Mouse (Mus musculus) CH12.LX (cell line): ENCODE results near the gene Grid1. TPM values are rescaled to one million over a fixed set of nuclear protein-coding genes. Genes with fewer than 3 reads are reported as not detected.

Source experiments
- DNase-seq: peaks from one replicate; pipeline ENCODE4 v3.0.0-alpha.2; 2013; ENCODE audit errors: extremely low read depth
- H3K27ac ChIP-seq: 2 replicates; pipeline ENCODE4 v1.5.1; 2012; ENCODE audit warnings: low read depth, mild to moderate bottlenecking, control low read depth, moderate library complexity; ENCODE audit not compliant: insufficient read depth
- H3K27me3 ChIP-seq: replicated peaks from 2 replicates; pipeline ENCODE3; 2012; ENCODE audit warnings: inconsistent platforms
- H3K36me3 ChIP-seq, 2 experiments: replicated peaks in 1 of 2; 2 replicates each; pipeline versions ENCODE3 to v1.6.1; 2012; ENCODE audit warnings: inconsistent platforms in 1 of 2, low read length in 1 of 2, mild to moderate bottlenecking in 1 of 2, mixed read lengths in 1 of 2, moderate library complexity in 1 of 2; ENCODE audit not compliant: control insufficient read depth in 1 of 2, insufficient read depth in 1 of 2
- H3K4me1 ChIP-seq, 2 experiments: 2 replicates each; pipeline ENCODE4 v1.6.1; 2012; ENCODE audit warnings: inconsistent platforms in 1 of 2, moderate library complexity in 1 of 2; ENCODE audit not compliant: insufficient read depth in 2 of 2, control insufficient read depth in 1 of 2
- H3K4me2 ChIP-seq: 2 replicates; pipeline ENCODE4 v1.6.1; 2012; ENCODE audit warnings: low read depth, mild to moderate bottlenecking, control low read depth; ENCODE audit not compliant: poor library complexity, insufficient read depth, severe bottlenecking
- H3K4me3 ChIP-seq, 3 experiments: fragments of 150-350 bp in 1 of 3; sonication (generic) in 1 of 3; replicated peaks in 1 of 3; 2 replicates each; pipeline versions ENCODE3 to v1.5.1; 2011 to 2012; ENCODE audit warnings: low read depth in 2 of 3, low read length in 2 of 3, mild to moderate bottlenecking in 2 of 3, moderate library complexity in 2 of 3, control low read depth in 1 of 3, improper control_type of control experiment in 1 of 3, inconsistent platforms in 1 of 3, mixed read lengths in 1 of 3; ENCODE audit not compliant: poor library complexity in 1 of 3
- H3K79me2 ChIP-seq: replicated peaks from 2 replicates; pipeline ENCODE4 v1.6.1; 2012; ENCODE audit warnings: mild to moderate bottlenecking, moderate library complexity; ENCODE audit not compliant: control insufficient read depth, poor library complexity, insufficient read depth, severe bottlenecking; ENCODE audit errors: extremely low read depth
- H3K9ac ChIP-seq: 2 replicates; pipeline ENCODE4 v1.6.1; 2012; ENCODE audit warnings: low read depth, mild to moderate bottlenecking, control low read depth, moderate library complexity; ENCODE audit not compliant: insufficient read depth
- H3K9me3 ChIP-seq: replicated peaks from 2 replicates; pipeline ENCODE3; 2012; ENCODE audit warnings: low read length, inconsistent platforms, mixed read lengths
- BHLHE40 ChIP-seq: IDR thresholded peaks from 2 replicates; pipeline ENCODE4 v1.6.1; 2011; ENCODE audit warnings: mild to moderate bottlenecking, low read depth, low read length, improper control_type of control experiment
- CHD1 ChIP-seq: IDR thresholded peaks from 2 replicates; pipeline ENCODE4 v1.6.1; 2012; ENCODE audit warnings: low read depth, low read length, improper control_type of control experiment, inconsistent platforms
- CHD2 ChIP-seq: IDR thresholded peaks from 2 replicates; pipeline ENCODE4 v1.6.1; 2011; ENCODE audit warnings: low read length, improper control_type of control experiment
- CTCF ChIP-seq, 2 experiments: IDR thresholded peaks in 1 of 2; conservative IDR thresholded peaks in 1 of 2; 2 replicates each; pipeline ENCODE4 v1.5.1; 2011 to 2012; ENCODE audit warnings: low read depth in 2 of 2, low read length in 2 of 2, improper control_type of control experiment in 1 of 2, inconsistent platforms in 1 of 2, mild to moderate bottlenecking in 1 of 2, moderate library complexity in 1 of 2
- GABPA ChIP-seq: IDR thresholded peaks from 2 replicates; pipeline ENCODE4 v1.6.1; 2012; ENCODE audit warnings: low read depth, low read length, improper control_type of control experiment, inconsistent platforms; ENCODE audit not compliant: insufficient replicate concordance
- JUN ChIP-seq: IDR thresholded peaks from 2 replicates; pipeline ENCODE4 v1.6.1; 2011; ENCODE audit warnings: low read depth, mild to moderate bottlenecking, low read length, improper control_type of control experiment, moderate library complexity; ENCODE audit not compliant: insufficient read depth
- MAFK ChIP-seq: IDR thresholded peaks from 2 replicates; pipeline ENCODE4 v1.6.1; 2011; ENCODE audit warnings: low read length, improper control_type of control experiment; ENCODE audit not compliant: insufficient replicate concordance
- MAZ ChIP-seq: IDR thresholded peaks from 2 replicates; pipeline ENCODE4 v1.6.1; 2012; ENCODE audit warnings: low read depth, mild to moderate bottlenecking, inconsistent platforms, low read length, improper control_type of control experiment, moderate library complexity
- MXI1 ChIP-seq: IDR thresholded peaks from 2 replicates; pipeline ENCODE4 v1.6.1; 2011; ENCODE audit warnings: mild to moderate bottlenecking, low read depth, low read length, improper control_type of control experiment
- MYC ChIP-seq: IDR thresholded peaks from 2 replicates; pipeline ENCODE4 v1.6.1; 2011; ENCODE audit warnings: low read depth, mild to moderate bottlenecking, improper control_type of control experiment, low read length
- NELFE ChIP-seq: IDR thresholded peaks from 2 replicates; pipeline ENCODE4 v1.6.1; 2011; ENCODE audit warnings: low read depth, low read length, improper control_type of control experiment
- PAX5 ChIP-seq: IDR thresholded peaks from 2 replicates; pipeline ENCODE4 v1.6.1; 2012; ENCODE audit warnings: low read length, inconsistent platforms, mixed read lengths
- POLR2AphosphoS2 ChIP-seq: IDR thresholded peaks from 2 replicates; pipeline ENCODE4 v1.6.1; 2011; ENCODE audit warnings: low read depth, low read length, improper control_type of control experiment
- RAD21 ChIP-seq: IDR thresholded peaks from 2 replicates; pipeline ENCODE4 v1.6.1; 2011; ENCODE audit warnings: low read depth, mild to moderate bottlenecking, low read length, improper control_type of control experiment, moderate library complexity
- RCOR1 ChIP-seq: conservative IDR thresholded peaks from 2 replicates; pipeline ENCODE4 v1.6.1; 2012; ENCODE audit warnings: low read depth, mild to moderate bottlenecking, inconsistent platforms, low read length, improper control_type of control experiment
- SIN3A ChIP-seq: IDR thresholded peaks from 2 replicates; pipeline ENCODE4 v1.6.1; 2012; ENCODE audit warnings: low read length, improper control_type of control experiment, inconsistent platforms
- USF1 ChIP-seq: IDR thresholded peaks from 2 replicates; pipeline ENCODE4 v1.6.1; 2014; ENCODE audit warnings: low read depth, mild to moderate bottlenecking, inconsistent platforms, low read length, improper control_type of control experiment
- ZC3H11A ChIP-seq: IDR thresholded peaks from 2 replicates; pipeline ENCODE4 v1.6.1; 2012; ENCODE audit warnings: low read depth, mild to moderate bottlenecking, inconsistent platforms, low read length, improper control_type of control experiment
- ZKSCAN1 ChIP-seq: IDR thresholded peaks from 2 replicates; pipeline ENCODE4 v1.6.1; 2012; ENCODE audit warnings: low read depth, inconsistent platforms, low read length, improper control_type of control experiment, borderline replicate concordance
- ZNF384 ChIP-seq: IDR thresholded peaks from 2 replicates; pipeline ENCODE4 v1.6.1; 2012; ENCODE audit warnings: low read depth, low read length, improper control_type of control experiment, inconsistent platforms
- dilution Hi-C: fragments of 300-500 bp; cut with MboI; formaldehyde crosslinking; loops from 2 replicates; pipeline ENCODE4 v1.14.3; 2020; ENCODE audit warnings: low sequenced_read_pairs; ENCODE audit not compliant: extremely low pct_unique_long_range_greater_than_20kb, extremely low pct_ligation_motif_present
- in situ Hi-C: fragments of 300-500 bp; cut with MboI; formaldehyde crosslinking; loops from 3 replicates; pipeline ENCODE4 v1.14.3; 2019; ENCODE audit warnings: low sequenced_read_pairs, low pct_ligation_motif_present, low pct_unique_long_range_greater_than_20kb, mixed read lengths
- polyA plus RNA-seq: library from polyadenylated mRNA; unstranded; fragments of >175 nt; gene quantifications from 2 replicates; pipeline ENCODE4 v1.2.1, GENCODE M21; 2012; ENCODE audit warnings: low read depth; ENCODE audit not compliant: insufficient read length
- total RNA-seq, 2 experiments: library from RNA; depleted of rRNA; stranded (reverse); fragments of 300-350 nt in 1 of 2; fragments of >200 nt in 1 of 2; gene quantifications; 2 replicates each; pipeline ENCODE4 v1.2.3; 2012 to 2014

Grid1 gene
- total and polyA plus RNA-seq, 3 experiments = not detected

- H3K4me3 ChIP-seq = no peak overlapping the region
- in situ Hi-C loops = no loop called here
- no peak overlapping the region for H3K27ac ChIP-seq
- no peak overlapping the region for H3K4me2 ChIP-seq
- dilution Hi-C loops = no loop called here
- peaks cover 22% of the 10 kb centered on the region for H3K27me3 ChIP-seq
- no peaks in the 10 kb centered on the region for H3K4me1 ChIP-seq
- H3K36me3 ChIP-seq = no peaks in the 10 kb centered on the region
- no peak overlapping the region for H3K9ac ChIP-seq
- DNase-seq = no peak
- no peaks in the 10 kb centered on the region for H3K79me2 ChIP-seq
- TF ChIP-seq MXI1 (no peak), MYC (no peak)
- no peaks in the 10 kb centered on the region for H3K9me3 ChIP-seq
These were observed 450.4 kb downstream of the Grid1 start for GRCm38 (mm10) chr14:35270260-35270659.

DNA sequence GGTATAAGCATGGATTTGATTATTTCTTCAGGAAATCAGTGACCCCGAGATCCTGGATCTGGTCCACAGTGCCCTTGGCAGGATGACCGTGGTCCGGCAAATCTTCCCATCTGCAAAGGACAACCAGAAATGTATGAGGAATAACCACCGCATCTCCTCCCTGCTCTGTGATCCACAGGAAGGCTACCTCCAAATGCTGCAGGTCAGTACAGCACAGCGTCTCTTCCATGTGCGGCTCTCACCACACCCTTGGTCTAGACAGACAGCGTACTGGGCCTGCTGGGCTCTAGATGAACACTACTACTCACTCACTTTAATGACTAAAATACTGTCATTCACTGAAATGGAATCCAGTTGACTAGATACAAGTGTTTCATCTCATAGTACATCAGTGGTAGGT, 489.3 kb downstream of the Grid1 start:
- no peaks in the 10 kb centered on the region for H3K4me1 ChIP-seq
- DNase-seq = no peak
- H3K9ac ChIP-seq = no peak overlapping the region
- peaks cover 32% of the 10 kb centered on the region for H3K27me3 ChIP-seq
- H3K36me3 ChIP-seq = no peaks in the 10 kb centered on the region
- H3K9me3 ChIP-seq = no peaks in the 10 kb centered on the region
- H3K27ac ChIP-seq = no peak overlapping the region
- H3K79me2 ChIP-seq = no peaks in the 10 kb centered on the region
- H3K4me3 ChIP-seq = no peak overlapping the region
- H3K4me2 ChIP-seq = no peak overlapping the region
- dilution Hi-C loops (no loop called here), in situ Hi-C loops (no loop called here)
- no peak for TF ChIP-seq CHD2
- TF ChIP-seq NELFE = no peak
- no peak for TF ChIP-seq USF1
- TF ChIP-seq BHLHE40 = no peak
- no peak for TF ChIP-seq ZKSCAN1
- no peak for TF ChIP-seq MAFK
- TF ChIP-seq POLR2AphosphoS2 = no peak
- TF ChIP-seq CHD1 = no peak
- no peak for TF ChIP-seq GABPA
- no peak for TF ChIP-seq MAZ
- no peak for TF ChIP-seq RCOR1

DNA sequence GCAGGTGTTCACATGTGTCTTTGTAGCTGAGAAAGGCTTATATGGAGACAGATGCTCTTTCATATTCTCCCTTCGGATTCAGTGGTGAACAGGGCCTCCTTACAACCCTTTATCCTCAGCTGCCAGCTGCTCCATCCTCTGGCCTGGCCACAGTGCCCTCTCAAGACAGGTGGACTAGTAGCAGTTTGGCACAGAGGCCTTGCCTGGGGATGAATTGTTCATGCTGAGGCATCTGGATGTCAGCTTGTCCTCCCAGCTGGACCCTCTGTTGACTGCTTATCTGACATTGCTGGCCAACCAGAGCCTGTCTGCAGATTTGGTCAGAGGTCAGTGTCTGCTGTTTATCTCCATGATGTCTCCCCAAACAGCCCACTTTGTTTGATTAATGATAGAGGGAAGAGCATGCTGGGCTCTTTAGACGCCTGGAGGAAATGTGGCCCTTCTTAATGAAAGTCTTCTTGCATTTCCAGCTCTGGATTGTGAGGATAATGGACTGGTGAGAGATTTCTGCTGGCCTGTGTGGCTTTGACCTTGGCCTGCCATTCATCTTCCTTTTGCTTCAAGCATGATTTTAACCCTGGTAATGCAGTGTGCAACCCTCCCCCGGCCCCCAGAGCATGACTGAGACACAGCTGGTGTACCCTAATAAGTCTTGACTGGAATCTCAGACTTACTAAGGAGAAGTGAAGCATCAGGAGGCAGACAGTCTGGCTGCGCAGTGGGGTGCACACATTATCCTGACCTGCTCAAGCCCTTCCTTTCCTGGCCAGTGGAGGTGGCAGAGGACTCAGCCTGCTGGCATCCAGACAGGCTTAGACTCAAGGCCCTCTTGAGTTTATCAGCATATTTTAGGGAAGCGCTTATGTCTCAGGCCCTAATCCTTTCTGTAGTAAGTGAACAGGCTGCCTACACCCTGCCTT, 493.7 kb downstream of the Grid1 start:
- no peaks in the 10 kb centered on the region for H3K79me2 ChIP-seq
- no peaks in the 10 kb centered on the region for H3K36me3 ChIP-seq
- no peak overlapping the region for H3K4me2 ChIP-seq
- no peak for DNase-seq
- no peak overlapping the region for H3K9ac ChIP-seq
- no peak overlapping the region for H3K27ac ChIP-seq
- no peaks in the 10 kb centered on the region for H3K4me1 ChIP-seq
- H3K9me3 ChIP-seq = no peaks in the 10 kb centered on the region
- in situ Hi-C loops (no loop called here), dilution Hi-C loops (no loop called here)
- no peak overlapping the region for H3K4me3 ChIP-seq
- peaks cover 37% of the 10 kb centered on the region for H3K27me3 ChIP-seq
- no peak for TF ChIP-seq ZNF384
- no peak for TF ChIP-seq NELFE
- no peak for TF ChIP-seq ZC3H11A
- no peak for TF ChIP-seq CTCF (conservative IDR thresholded peaks at IDR 0.05 in 1 of 2, IDR thresholded peaks at IDR 0.05 in 1 of 2; ENCODE audit: low read depth in 2 of 2, low read length in 2 of 2)
- no peak for TF ChIP-seq PAX5
- TF ChIP-seq CHD1 = no peak
- TF ChIP-seq MXI1 = no peak
- TF ChIP-seq SIN3A = no peak
- TF ChIP-seq CHD2 = no peak
- no peak for TF ChIP-seq MYC
- TF ChIP-seq RAD21 = no peak
- TF ChIP-seq JUN = no peak
